Mouse (Mus musculus): Measurements from ENCODE around the gene Insm2. TPM values are rescaled to one million over a fixed set of nuclear protein-coding genes. Genes with fewer than 3 reads are reported as not detected.
"Not testable (repeated sequence)": the region's sequence is repeated elsewhere in the genome, so short reads cannot be mapped to it uniquely, and the experiment has no call there.

Insm2 gene
- polyA plus RNA-seq, 1 experiment from 2014 or later, result 0.40 TPM

- Histone ChIP-seq H3K36me3 (no peaks in the 10 kb centered on the region), H3K9ac (no peak overlapping the region), H3K27ac (no peak overlapping the region), H3K27me3 (replicated peaks) (no peaks in the 10 kb centered on the region), H3K4me2 (no peak overlapping the region), H3K4me3 (replicated peaks) (no peak overlapping the region), H3K4me1 (no peaks in the 10 kb centered on the region), H3K9me3 (no peaks in the 10 kb centered on the region)
- WGBS, result 47% methylated on average over 6 of the region's 6 CpGs
- no peak for ATAC-seq (ENCODE audit: insufficient read depth, low FRiP score, low read depth)
Observed at GRCm38 (mm10) chr12:55569676-55570075, 29.6 kb upstream of the Insm2 start.

DNA sequence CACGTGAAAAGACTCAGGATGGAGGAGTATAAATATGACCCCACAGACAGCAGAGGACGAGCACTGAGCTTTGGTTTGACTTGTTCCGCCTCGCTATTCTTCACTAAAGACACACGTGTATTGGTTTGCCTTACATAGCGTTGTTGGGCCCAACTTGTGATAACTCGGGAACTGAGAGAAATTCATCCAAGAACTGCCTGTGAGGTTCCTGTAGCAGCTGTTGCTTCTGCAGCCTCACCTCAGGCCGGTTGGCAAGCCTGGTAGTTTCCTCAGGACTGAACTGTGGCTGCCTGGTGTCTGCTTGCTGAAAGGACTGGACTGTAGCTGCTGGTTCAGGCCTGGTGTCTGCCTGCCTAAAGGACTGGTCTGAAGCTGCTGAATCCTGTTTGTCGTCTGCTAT, 28.6 kb upstream of the Insm2 start:
- ATAC-seq (ENCODE audit: insufficient read depth, low FRiP score, low read depth), result no peak
- H3K27ac ChIP-seq, result no peak overlapping the region
- H3K4me2 ChIP-seq, result no peak overlapping the region
- WGBS, result 86% methylated on average over 9 of the region's 9 CpGs
- no peaks in the 10 kb centered on the region for H3K4me1 ChIP-seq
- H3K9me3 ChIP-seq, result no peaks in the 10 kb centered on the region
- H3K27me3 ChIP-seq (replicated peaks), result no peaks in the 10 kb centered on the region
- no peaks in the 10 kb centered on the region for H3K36me3 ChIP-seq
- H3K9ac ChIP-seq, result no peak overlapping the region
- H3K4me3 ChIP-seq (replicated peaks), result no peak overlapping the region

- no peaks in the 10 kb centered on the region for H3K9me3 ChIP-seq
- WGBS, result 82% methylated on average over 11 of the region's 11 CpGs
- H3K36me3 ChIP-seq, result no peaks in the 10 kb centered on the region
- H3K4me2 ChIP-seq, result no peak overlapping the region
- no peak for ATAC-seq (ENCODE audit: insufficient read depth, low FRiP score, low read depth)
- no peak overlapping the region for H3K27ac ChIP-seq
- no peaks in the 10 kb centered on the region for H3K4me1 ChIP-seq
- H3K27me3 ChIP-seq (replicated peaks), result no peaks in the 10 kb centered on the region
- no peak overlapping the region for H3K9ac ChIP-seq
- no peak overlapping the region for H3K4me3 ChIP-seq (replicated peaks)
Observed at GRCm38 (mm10) chr12:55571181-55571580, 28.0 kb upstream of the Insm2 start.

DNA sequence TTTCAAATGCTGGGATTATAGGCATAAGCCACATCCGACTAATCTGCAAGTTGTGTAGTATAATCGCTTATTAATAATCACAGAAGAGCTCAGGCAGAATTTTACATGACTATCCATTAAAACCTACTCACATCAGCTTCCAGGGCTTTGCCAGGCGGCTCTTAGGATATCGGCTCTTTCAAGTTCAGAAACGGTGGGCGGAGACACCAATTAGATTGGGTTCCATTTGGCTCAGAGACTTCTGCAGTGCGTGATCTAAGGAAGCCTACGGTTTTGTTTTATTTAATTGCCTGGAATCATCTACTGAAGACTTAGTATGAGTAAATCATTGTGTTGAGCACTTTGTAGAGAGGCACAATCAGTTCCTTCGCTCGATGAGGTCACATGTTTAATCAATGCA, 27.6 kb upstream of the Insm2 start:
- WGBS, result 81% methylated on average over 10 of the region's 10 CpGs
- Histone ChIP-seq H3K27ac (no peak overlapping the region), H3K4me1 (no peaks in the 10 kb centered on the region), H3K27me3 (replicated peaks) (no peaks in the 10 kb centered on the region), H3K4me2 (no peak overlapping the region), H3K9ac (no peak overlapping the region), H3K36me3 (no peaks in the 10 kb centered on the region), H3K9me3 (no peaks in the 10 kb centered on the region), H3K4me3 (replicated peaks) (no peak overlapping the region)
- ATAC-seq (ENCODE audit: insufficient read depth, low FRiP score, low read depth), result no peak

DNA sequence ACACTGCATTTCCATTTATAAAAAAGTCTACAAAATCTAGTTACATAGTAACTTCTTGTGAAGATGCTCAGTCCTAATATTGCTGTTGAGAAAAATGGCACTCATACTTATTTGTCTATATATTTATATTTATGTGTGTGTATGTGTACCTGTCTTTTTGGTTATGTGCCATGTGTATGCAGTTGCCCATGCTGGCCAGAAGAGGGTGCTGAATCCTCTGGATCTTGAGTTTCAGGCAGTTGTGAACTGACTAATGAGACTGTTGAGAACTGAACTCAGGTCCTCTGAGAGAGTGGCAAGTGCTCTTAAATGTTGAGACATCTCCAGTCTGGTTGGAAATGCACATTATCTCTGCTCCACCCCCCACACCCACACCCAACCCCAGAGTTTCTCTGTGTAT, 26.1 kb upstream of the Insm2 start:
- no peak for ATAC-seq (ENCODE audit: insufficient read depth, low FRiP score, low read depth)
- Histone ChIP-seq H3K9ac (no peak overlapping the region), H3K4me3 (replicated peaks) (no peak overlapping the region), H3K9me3 (no peaks in the 10 kb centered on the region), H3K36me3 (no peaks in the 10 kb centered on the region), H3K27me3 (replicated peaks) (no peaks in the 10 kb centered on the region), H3K27ac (no peak overlapping the region), H3K4me1 (no peaks in the 10 kb centered on the region), H3K4me2 (no peak overlapping the region)

- no peak overlapping the region for H3K27ac ChIP-seq
- no peak overlapping the region for H3K4me3 ChIP-seq (replicated peaks)
- no peaks in the 10 kb centered on the region for H3K4me1 ChIP-seq
- 2% methylated on average over 6 of the region's 6 CpGs for WGBS
- no peak overlapping the region for H3K9ac ChIP-seq
- H3K36me3 ChIP-seq, result no peaks in the 10 kb centered on the region
- no peaks in the 10 kb centered on the region for H3K27me3 ChIP-seq (replicated peaks)
- 0 out of 2 replicates have a peak, but pooled peaks have one; percentile 27 for ATAC-seq (ENCODE audit: insufficient read depth, low FRiP score, low read depth)
- H3K4me2 ChIP-seq, result no peak overlapping the region
- H3K9me3 ChIP-seq, result no peaks in the 10 kb centered on the region
Observed at GRCm38 (mm10) chr12:55573794-55574193, 25.4 kb upstream of the Insm2 start.

- H3K27ac ChIP-seq; H3K9me3 ChIP-seq; ATAC-seq (ENCODE audit: insufficient read depth, low FRiP score, low read depth); H3K27me3 ChIP-seq (replicated peaks); H3K9ac ChIP-seq; H3K4me2 ChIP-seq; H3K4me1 ChIP-seq; H3K4me3 ChIP-seq (replicated peaks); H3K36me3 ChIP-seq: not testable (repeated sequence)
- WGBS, result 55% methylated on average over 9 of the region's 9 CpGs
Observed at GRCm38 (mm10) chr12:55586936-55587335, 12.3 kb upstream of the Insm2 start.

DNA sequence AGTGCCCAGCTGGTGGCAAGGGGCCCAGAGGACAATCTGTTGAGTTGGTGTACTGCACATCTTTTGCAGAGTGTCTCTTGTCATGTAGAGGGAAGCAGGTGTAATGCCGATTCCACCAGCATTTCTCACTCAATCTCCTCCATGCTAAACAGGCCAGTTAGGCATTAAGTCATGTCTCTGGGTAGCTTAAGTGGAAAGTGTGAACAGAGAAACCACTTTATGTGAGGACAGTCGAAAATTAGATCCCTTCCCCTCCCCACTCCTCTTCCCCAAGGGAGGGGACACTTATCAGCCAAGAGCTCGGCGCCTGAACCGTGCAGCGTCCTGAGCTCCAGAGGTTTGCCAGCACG, 715 bp upstream of the Insm2 start:
- peak overlapping the region; percentile 43 for H3K4me3 ChIP-seq (replicated peaks)
- WGBS, result 8% methylated on average over 7 of the region's 7 CpGs
- no peak overlapping the region for H3K9ac ChIP-seq
- ATAC-seq (ENCODE audit: insufficient read depth, low FRiP score, low read depth), result no peak
- H3K4me2 ChIP-seq, result peak overlapping the region; percentile 92
- H3K9me3 ChIP-seq, result no peaks in the 10 kb centered on the region
- no peak overlapping the region for H3K27ac ChIP-seq
- H3K36me3 ChIP-seq, result no peaks in the 10 kb centered on the region
- peaks cover 38% of the 10 kb centered on the region for H3K27me3 ChIP-seq (replicated peaks)
- H3K4me1 ChIP-seq, result peaks cover 21% of the 10 kb centered on the region

GRCm38 (mm10) chr12:55599639-55600502, 644 bp downstream of the Insm2 start:
- under 1% methylated on average over 106 of the region's 109 CpGs for WGBS
- peak; percentile 85 for ATAC-seq (ENCODE audit: insufficient read depth, low FRiP score, low read depth)
- H3K4me3 ChIP-seq (replicated peaks), result peak overlapping the region; percentile 43
- no peaks in the 10 kb centered on the region for H3K36me3 ChIP-seq
- H3K9me3 ChIP-seq, result no peaks in the 10 kb centered on the region
- peaks cover 21% of the 10 kb centered on the region for H3K4me1 ChIP-seq
- no peak overlapping the region for H3K9ac ChIP-seq
- H3K4me2 ChIP-seq, result peak overlapping the region; percentile 92
- peaks cover 38% of the 10 kb centered on the region for H3K27me3 ChIP-seq (replicated peaks)
- no peak overlapping the region for H3K27ac ChIP-seq

GRCm38 (mm10) chr12:55600503-55600994, 1.3 kb downstream of the Insm2 start:
- ATAC-seq (ENCODE audit: insufficient read depth, low FRiP score, low read depth), result no peak
- no peaks in the 10 kb centered on the region for H3K9me3 ChIP-seq
- H3K4me3 ChIP-seq (replicated peaks), result peak overlapping the region; percentile 43
- peak overlapping the region; percentile 92 for H3K4me2 ChIP-seq
- peaks cover 21% of the 10 kb centered on the region for H3K4me1 ChIP-seq
- no peaks in the 10 kb centered on the region for H3K36me3 ChIP-seq
- no peak overlapping the region for H3K27ac ChIP-seq
- peaks cover 38% of the 10 kb centered on the region for H3K27me3 ChIP-seq (replicated peaks)
- no peak overlapping the region for H3K9ac ChIP-seq
- 5% methylated on average over 42 of the region's 42 CpGs for WGBS

DNA sequence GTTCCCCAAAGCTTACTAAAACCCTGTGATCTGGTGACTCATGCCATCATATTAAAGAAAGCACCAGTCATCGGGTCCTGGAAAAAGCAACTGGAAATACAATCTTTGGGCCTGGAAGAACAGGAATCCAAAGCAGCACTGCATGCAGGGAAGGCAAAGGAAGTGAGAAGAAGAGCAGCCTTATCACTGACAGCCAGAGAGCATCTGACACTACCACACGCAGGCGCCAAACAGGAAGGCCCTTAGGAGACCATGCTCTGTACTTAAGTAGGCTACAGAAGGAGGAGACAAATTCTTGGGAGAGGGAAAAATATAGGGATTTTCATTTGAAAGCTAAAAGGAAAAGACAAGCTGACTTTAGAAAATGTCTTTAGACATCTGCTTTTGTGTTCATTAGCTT, 5.2 kb downstream of the Insm2 start:
- Histone ChIP-seq H3K4me1 (peaks cover 13% of the 10 kb centered on the region), H3K36me3 (no peaks in the 10 kb centered on the region), H3K27ac (no peak overlapping the region), H3K9ac (no peak overlapping the region), H3K4me2 (no peak overlapping the region), H3K4me3 (replicated peaks) (no peak overlapping the region), H3K9me3 (no peaks in the 10 kb centered on the region), H3K27me3 (replicated peaks) (peaks cover 17% of the 10 kb centered on the region)
- no peak for ATAC-seq (ENCODE audit: insufficient read depth, low FRiP score, low read depth)
- WGBS, result 73% methylated on average over 3 of the region's 3 CpGs

GRCm38 (mm10) chr12:55607902-55608301, 8.7 kb downstream of the Insm2 start:
- Histone ChIP-seq H3K4me1 (no peaks in the 10 kb centered on the region), H3K4me3 (replicated peaks) (no peak overlapping the region), H3K27me3 (replicated peaks) (no peaks in the 10 kb centered on the region), H3K27ac (no peak overlapping the region), H3K4me2 (no peak overlapping the region), H3K9ac (no peak overlapping the region), H3K36me3 (0 out of 2 replicates have a peak, but pooled peaks cover 2% of the 10 kb centered on the region), H3K9me3 (no peaks in the 10 kb centered on the region)
- 35% methylated on average over 4 of the region's 4 CpGs for WGBS
- ATAC-seq (ENCODE audit: insufficient read depth, low FRiP score, low read depth), result no peak
